Mouse (Mus musculus): Measurements from ENCODE around the gene Tnxb.
"Not testable (repeated sequence)": the region's sequence is repeated elsewhere in the genome, so short reads cannot be mapped to it uniquely, and the experiment has no call there.

Gene Tnxb

DNA sequence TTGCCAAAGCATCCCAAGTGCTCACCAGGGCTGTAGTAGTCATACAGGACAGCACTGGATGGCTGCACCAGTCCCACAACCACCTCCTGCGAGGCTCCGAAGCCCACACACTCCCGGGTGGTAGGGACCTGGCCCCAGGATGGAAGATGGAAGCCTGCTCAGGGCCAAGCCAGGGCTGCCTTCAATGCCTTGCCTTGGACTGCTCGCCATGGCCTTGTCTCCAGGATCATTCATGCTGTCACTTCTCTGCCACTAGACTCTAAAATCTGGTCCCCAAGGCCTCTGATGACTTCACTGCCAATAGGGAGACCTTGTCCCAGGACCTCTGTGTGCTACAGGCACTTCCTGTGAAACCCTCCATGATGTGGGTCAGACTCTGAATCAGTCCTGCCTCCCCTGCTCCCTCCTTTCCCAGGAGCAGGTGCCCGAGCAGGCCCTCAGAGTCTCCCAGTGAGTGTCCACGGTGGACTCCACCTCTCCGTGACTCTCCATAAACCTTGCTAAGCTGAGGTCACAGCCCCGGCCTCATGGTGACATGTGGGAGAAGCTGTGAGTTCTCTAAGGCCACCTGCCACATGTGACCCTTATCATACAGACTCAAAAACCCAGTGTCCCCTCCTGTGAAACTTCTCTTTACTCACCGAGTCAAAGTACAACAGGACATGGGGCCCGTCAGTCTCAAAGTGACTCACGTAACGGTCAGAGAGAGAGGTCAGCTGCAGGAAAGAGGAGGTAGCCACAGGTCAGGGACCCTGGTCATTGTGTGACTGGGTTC, 59.6 kb downstream of the Tnxb start:
- not testable (repeated sequence) for DNase-seq (ENCODE audit: low spot score in 2 of 2)

- DNase-seq (ENCODE audit: low spot score in 2 of 2) = not testable (repeated sequence)
Measured at GRCm38 (mm10) chr17:34737466-34737865, 67.1 kb downstream of the Tnxb start.

- DNase-seq (ENCODE audit: low spot score in 2 of 2) = not testable (repeated sequence)
Measured at GRCm38 (mm10) chr17:34739708-34740107, 69.4 kb downstream of the Tnxb start.

DNA sequence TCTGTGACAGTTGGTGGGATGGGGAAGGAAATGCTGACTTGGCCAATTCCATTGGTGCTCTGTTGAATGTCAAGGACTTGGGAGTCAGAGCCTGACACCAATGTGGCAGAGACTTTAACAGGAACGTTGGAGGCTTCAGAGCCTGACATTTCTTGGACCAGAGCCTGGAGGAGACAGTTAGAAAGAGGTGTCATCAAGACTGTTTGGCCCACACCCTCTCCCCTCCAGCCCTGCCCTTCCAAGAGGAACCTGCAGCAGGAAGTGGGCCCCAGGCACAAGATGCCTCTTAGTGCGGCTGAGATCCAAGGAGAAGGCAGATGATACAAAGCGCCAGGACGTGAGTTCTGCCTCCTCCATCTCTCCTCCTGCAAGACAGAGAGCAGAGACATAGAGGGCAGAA, 69.9 kb downstream of the Tnxb start:
- DNase-seq (ENCODE audit: low spot score in 2 of 2) = no peak

GRCm38 (mm10) chr17:34743719-34744118, 73.4 kb downstream of the Tnxb start, which contains the start of gene C4b:
Gene C4b (minus strand): TSS chr17:34743882.
- no peak for DNase-seq (ENCODE audit: low spot score in 2 of 2)

DNA sequence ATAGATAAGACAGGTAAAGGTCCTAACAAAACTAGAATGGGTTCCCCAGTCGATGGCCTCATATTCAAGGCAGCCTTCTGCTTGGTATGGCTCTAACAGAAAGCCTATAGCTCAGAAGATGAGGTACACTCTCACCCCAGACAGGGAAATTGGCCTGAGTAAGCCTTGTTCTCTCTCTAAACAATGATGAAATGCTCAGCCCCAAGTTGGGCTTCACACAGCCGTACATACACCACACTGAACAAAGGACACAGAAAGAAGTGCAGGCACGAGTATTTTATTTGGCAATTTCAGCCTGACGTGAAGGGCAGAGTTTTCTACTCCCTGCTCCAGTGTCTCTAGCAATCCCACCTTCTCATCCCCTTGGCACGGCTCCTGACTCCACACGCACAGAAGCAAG, 73.9 kb downstream of the Tnxb start:
- DNase-seq (ENCODE audit: low spot score in 2 of 2) = no peak

DNA sequence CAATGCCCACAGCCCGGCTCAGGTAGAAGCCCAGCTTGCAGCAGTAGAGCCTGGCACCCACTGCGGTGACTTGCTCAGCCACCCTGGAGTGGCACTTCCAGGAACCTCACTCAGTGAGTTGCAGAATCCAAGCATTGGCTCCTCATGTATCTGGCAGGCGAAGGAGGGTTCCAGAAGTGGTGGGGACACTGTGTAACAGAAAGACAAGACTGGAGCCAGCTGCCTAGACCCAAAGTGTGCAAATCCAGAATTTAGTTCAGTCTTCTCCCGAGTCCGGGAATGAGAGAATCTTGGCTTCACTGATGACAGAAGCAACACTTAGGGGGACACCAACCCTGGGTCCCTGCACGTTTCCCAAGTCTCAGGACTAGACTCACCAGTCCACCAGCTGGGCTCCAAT, 74.3 kb downstream of the Tnxb start:
- DNase-seq (ENCODE audit: low spot score in 2 of 2) = not testable (repeated sequence)

DNA sequence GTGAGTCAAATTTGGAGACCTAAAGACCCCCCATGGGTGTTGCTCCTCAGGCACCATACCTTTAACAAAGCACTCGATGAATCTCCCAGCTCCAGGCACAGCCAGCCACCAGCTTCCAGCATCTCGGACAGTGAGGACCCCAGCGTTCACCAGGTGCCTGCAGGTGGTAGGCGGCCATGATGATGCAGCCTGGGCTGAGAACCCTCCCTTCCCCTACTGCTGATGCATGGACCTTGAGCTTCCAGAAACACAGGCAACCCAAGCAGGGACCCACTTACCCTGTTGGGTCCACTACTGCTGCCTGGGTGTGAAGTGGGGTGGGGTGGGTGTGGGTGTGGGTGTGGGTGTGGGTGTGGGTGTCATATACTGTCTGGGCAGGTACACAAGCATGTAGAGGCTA, 74.8 kb downstream of the Tnxb start:
- DNase-seq (ENCODE audit: low spot score in 2 of 2) = not testable (repeated sequence)

DNA sequence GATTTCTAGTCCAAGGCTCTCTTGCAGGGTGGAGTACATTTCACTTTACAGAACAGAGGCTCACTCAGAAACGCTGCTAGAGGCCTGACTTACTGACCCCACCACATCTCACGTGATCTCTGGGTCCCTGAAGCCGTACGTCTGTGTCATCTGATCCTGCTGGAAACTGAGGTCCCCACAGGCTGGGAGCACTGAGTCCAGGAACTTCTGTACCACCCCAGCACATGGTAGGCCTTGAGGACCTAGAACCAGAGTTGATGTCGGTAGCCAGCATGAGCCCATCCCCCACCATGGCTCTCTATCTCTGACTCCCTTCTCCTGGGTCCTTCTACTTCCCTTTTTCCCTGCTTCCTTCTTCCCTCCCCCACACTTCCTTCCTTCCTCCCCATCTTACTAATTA, 76.2 kb downstream of the Tnxb start:
- DNase-seq (ENCODE audit: low spot score in 2 of 2) = no peak

DNA sequence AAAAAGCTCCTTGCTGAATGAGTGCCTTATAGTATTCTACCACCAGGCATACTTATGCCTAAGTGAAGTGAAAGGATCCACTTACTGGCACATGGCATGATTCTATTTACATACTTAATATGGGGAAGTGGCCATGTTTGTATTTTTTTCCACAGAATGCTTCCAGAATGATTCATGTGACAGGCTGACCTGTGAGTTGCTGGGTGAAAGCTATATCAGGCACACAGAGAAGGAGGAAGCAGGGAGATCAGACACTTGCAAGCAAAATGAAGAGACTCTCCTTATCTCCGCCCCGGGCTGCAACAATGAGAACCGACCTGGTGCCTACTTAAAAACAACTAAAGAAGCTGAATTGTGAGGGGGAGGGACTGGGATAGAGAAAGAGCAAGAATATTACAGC, 91.1 kb downstream of the Tnxb start:
- DNase-seq (ENCODE audit: low spot score in 2 of 2) = no peak
